Mouse (Mus musculus) embryo, embryonic 11.5 days (tissue): ENCODE measurements at regions not wholly inside any gene's neighbourhood (a gene's known extent, or its start where the extent isn't known, plus 50 kb on each side); places are given as distances from the start of the nearest gene placed in this dataset.

ENCODE experiments used
- DNase-seq: peaks from one replicate; pipeline ENCODE4 v3.0.0-alpha.2; 2012; ENCODE audit warnings: low read depth, low spot score

DNA sequence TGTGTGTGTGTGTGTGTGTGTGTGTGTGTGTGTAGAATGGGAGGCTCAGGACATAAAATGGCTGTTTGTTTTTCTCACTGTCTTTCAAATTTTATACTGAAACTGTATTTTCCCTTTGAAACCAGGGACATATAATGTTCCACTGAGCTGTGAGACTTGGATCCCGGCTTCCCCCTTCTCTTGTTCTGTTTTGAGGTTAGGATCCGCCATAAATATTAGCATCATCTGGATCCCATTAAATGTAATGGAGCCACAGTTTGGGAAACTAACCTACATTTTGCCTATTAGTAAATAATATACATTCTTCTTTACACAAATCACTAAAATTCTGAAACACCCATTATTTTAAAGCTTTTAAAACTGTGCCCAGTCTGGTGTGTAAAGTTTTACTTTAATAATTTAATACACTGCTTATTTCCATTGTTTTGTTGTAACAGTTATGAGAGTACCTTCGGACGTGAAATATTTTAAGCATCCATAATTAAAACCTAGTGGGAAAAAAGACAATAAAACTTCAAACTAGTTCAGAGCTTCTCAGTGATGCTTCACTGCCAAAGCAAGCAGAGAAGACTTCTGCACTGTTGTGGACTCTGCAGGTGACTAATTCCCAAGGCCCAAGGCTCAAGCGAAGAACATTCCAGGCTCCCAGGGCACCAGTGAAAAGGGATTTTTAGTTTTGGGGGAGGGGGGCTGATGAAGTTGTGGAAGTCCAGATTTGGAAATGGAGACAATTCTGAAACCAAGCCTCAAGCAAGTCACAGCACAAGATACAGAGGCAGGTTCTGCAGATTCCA is 684.9 kb downstream of the Fat4 start:
- no peak for DNase-seq

DNA sequence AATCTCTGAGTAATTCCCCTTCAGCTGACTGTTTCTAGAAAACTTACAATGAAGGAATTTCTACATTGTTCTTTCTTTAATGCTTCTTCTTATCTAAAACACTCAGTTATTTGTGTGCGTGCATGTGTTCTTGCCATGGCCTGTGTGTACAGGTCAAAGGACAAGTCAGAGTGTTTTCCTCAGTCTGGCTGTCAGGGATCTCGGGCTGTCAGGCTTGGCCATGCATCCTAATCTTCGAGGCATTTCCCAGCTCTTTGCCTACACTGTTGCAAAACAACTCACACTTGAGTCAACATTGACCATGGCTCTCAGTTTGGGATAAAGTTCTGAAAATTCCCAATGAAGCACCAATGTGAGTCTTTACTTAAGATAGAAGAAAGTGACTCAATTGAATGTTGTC is 688.5 kb downstream of the Fat4 start:
- DNase-seq: no peak

DNA sequence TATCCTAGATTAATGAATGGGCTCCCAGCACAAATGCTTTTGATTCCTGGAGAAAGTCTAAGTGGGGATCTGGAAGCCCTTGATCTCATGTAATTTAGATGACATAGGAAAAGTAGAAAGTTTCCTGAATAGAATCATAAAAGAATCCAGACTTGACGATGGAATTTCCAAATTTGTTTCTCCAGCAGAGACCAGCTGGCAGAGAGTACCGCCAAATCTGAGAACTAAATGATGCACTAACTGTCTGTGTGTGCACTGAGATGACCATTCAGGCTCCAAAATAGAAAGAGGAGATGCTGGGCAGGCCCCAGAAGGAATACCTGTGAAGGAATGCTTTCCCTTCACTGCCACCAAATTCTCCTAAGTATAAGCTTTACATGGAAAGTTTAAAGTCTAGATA is 704.6 kb downstream of the Fat4 start:
- DNase-seq: no peak

DNA sequence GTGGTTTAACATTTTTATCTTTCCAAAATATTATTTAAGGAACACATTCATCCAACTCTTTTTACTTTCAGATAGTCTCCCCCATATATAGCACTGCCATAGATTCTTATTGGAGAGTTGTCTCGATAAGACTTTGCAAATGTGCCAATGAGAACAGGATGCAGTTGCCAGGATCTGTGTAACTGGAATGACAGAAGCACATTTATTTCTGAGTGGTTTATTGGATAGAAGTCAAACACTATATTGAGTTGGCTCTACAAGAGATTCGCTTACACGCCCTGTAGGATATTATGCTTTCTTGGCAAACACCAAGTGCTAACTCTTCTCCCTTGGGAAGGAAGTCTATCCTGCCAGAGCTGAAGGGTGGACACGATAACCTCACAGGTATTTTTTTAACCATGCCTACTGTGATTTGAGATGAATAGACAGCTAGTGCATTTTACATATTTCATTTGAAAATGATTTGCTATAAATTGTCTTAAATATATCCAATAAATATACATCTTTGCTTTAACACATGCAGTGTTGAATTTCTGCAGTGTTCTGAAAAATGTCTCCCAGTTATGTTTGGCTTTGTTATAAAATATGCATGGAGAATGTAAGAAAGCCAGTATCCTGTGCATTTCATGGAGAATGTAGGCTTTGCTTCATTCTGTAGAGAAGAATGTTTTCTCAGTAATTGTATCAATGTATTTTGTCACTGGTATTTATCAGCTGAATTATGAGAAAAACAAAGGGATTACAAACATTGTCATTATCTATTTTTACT is 705.8 kb downstream of the Fat4 start:
- DNase-seq: no peak

DNA sequence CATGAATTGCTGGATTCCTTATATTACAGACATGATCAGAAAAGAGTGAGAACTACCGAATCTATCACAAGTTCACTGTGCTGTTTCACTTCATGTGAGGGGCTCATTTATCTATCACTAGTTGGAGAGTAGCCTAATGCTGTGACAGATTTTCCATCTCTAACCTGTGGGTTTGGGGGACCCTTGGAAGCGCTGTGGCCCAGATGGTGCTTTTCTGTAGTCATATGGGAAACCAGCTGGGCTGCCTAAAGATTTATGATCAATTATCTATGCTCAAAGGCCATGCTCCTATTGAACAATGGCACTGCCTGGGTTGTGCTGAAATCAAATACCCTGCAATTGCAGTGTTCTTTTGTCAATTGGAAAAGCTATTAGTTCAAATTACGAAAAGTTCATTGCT is 723.2 kb downstream of the Fat4 start:
- DNase-seq: no peak

DNA sequence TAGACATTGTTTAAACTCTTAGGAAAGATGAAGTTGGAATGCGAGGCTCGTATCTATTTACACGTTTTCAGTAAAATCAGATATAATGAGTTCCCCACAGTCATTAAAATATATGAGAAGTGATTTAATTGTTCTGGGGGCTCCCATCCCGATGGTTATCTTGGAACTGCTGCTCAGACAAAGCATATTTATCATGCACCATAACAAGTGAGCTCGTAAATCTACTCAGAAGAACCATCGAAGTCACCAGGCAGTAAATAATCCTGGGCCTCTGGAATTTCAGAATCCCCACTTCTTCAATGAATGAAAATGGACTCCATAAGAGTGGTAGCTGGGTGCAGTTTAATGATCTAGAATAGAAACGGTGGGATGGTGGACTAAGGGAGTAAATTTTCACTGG is 725.7 kb downstream of the Fat4 start:
- no peak for DNase-seq

DNA sequence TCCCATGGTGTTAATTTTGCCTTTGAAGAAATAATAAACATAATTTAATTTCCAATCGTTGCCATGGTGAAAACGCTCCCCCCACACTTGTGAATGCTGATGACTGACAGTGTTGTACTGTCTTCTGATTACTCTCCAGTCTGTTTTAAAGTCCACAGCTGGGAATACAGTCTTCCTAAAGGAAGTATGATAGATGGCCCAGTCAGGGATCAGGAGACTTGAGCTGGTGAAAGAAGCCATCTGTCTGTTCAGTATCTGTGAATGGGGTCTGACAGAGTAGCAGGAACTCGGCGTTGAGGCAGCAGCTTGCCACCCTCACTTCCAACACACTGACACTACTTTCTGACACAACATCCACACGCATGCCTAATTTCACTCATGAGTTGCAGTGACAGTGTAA is 751.2 kb downstream of the Fat4 start:
- DNase-seq: no peak

DNA sequence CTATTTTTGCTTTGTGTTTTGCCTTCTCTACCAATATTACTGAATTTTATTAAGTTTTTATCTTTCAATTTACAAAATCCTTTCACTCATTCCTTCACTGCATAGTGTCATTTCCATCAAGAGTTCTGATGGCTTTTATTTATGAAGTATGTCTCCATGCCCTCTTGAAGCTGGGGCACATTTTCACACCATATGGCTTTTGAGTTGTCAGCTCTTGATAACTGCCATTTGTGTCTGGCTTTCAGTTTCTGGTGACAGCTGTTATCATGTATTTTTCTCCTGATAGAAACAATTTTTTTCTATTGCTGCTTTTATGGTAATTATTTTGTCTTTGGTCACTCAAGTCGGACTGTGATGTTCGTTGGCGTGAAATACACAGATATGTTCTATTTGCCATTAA is 756.5 kb downstream of the Fat4 start:
- DNase-seq: no peak

DNA sequence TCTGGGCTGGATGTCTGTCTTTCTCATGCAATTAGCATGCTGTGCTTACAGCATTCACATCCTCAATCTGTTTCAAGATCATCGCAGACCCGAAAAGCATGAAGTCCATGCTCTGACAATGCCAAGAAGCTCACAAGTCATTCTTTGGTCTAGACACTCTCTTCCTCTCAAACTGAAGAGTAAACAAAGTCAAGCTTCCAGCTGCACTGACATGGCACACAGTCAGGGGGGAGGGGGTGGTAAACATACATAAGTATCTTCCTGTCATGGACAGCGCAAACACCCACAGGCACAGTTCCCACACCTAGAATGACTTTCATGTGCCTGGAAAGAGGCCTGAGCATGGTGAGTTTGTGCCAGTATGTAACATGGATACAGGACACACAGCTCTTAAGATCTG is 780.1 kb downstream of the Fat4 start:
- DNase-seq: no peak

DNA sequence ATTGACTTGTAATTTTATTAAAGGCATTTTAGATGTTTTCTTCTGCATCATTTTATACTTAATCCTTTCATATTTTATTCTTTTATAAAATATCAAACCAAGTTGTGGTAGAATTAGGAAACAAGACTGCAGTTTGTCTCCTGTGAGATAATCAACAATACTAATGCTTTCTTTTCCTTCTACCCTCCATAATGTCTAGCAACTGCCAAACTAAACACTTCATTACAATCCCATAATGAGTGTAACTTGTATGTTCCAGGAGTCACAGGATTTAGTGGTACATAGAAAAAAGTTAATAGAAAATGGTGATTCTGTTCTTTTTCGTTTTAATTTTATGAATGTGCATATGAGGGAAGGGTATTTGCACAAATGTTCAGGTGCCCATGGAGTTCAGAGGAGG is 782.4 kb downstream of the Fat4 start:
- DNase-seq: no peak

DNA sequence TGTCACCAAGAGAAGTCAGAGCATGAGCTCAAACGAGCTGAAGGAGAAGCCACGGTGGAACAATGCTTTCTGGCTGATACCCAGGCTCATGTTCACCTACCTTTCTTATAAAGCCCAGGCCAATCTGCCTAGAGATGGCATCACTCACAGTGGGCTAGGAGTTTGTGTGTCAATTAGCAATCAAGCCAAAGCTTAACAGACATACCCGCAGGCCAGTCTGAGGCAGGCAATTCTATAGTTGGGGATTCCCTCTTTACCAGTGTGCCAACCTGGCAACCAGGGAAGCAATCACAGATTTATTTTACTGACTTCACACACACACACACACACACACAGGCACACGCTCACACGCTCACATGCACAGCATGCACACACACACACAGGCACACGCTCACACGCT is 787.3 kb downstream of the Fat4 start:
- no peak for DNase-seq

DNA sequence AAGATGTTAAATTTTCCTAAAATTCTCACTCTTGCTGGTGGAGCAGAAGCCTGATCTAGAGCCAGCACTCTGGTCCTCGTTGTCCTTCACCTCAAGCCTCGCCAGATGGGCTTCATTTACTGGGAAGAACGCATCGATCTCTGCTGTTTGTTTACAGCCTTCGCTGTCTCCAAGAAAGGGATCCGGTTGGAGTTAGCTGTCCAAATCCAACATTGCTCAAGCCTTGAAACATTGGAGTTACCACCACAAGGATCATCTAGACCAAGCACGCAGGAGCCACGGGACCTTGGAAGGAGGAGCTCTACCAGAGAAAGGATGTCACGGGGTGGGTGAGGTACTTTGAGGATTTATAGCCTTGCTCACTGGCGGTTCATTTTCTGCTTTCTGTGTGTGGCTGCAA is 788.2 kb downstream of the Fat4 start:
- DNase-seq: no peak

DNA sequence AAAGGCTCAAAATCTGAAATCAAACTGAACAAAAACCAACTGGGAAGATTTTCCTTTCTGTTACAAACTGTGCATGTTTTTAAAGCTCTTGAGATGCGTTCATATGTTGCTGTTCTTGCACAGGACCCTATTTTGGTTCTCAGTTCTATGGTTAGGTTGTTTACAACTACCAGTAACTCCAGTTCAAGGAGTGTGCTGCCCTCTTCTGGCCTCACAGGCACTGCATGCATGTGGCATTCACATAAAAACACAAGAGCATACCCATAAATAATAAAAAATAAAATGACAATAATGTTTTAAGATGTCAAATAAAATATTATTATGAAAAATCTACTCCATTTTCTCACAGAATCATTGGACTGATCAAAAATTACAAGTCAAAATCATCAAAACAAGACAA is 818.9 kb downstream of the Fat4 start:
- no peak for DNase-seq

DNA sequence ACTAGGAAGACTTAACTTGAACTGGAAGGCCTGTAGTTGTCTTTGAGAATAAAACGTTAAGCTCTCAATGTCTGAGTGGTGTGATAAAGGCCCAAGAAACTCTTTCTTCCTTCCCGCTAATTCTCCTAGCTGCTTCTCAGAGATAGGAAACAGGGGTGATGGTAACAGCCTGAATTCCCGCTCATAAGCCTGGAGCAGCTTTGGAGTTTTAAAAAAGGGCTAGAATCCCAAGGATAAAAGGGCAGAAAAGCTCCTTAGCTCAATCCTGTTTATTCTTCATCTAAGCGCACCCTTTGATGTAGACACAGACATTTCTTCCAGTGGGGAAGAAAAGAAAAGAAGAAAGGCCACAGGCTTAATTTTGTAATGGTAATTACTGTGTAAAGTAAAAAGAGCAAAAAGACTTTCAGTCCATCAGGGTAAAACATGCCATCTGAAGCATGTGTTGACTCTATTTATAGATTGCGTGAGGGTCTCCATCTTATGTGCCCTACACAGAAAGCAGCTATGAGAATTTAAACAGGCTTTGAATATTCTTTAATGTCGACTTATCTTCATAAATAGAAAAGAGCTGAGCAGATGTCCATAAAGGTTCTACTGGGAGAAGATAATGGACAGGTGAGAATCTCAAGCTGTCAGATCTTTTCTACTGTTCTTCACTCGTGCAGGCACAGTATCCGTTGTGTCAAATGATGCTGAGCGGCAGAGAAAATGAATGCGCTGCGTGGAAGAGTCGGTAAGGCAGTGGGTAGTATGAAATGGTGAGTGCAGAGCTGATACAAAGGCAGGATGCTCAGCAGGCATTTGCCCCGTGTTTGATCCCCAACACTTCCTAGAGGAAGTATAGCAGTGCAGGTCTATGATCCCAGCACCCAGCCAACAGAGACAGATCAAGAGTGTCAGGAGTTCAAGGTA is 818.0 kb upstream of the Intu start:
- DNase-seq: no peak

DNA sequence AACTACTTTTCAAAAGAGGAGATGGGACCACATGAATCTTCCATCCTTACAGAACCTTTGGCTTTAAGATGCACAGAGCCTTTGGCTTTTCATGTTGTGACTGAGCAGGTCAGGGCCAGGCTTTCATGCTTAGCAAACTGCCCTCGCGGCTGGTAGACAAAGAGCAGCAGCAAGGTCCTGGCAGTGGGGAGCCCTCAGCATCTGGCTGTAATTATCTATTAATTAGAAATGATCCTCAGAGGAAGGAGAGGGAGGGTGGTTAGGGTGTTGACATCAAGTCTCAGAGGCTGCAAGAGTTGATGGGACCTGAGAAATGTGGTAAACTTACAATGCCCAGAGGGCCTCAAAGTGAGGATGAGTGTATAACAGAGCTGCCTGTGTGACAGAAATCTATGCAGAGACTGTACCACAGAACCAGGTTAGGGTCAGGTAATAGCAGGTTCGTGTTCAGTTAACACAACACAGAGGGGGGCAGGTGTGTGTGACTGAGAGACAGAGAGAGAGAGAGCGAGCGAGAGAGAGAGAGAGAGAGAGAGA is 817.0 kb upstream of the Intu start:
- DNase-seq: no peak

DNA sequence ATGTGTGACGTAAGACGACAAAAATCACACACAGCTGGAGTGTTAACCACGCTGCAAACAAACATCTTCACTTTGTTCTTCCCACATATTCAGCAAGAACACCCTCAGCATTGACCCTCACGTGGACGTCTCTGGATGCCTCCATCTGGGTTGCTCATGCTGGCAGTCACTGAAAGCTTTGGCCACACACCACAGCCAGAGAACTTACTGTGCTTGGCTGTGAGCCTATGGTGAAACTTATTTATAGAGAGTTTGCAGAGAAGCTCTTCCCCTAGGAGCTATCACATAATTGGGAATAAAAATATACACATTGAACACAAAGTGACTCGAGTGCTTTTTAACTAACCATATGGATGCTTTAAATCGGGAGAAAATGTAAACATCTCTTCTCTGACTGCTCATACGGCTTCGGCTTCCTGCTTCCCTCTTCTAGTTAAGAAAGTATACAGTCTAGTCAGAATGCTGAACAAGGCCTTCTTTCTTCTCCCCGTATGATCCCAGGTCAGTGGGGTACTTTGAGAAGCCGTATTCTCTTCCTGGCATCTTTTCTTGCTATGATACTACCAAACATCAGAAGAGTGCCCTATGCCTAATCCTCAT is 812.0 kb upstream of the Intu start:
- no peak for DNase-seq

DNA sequence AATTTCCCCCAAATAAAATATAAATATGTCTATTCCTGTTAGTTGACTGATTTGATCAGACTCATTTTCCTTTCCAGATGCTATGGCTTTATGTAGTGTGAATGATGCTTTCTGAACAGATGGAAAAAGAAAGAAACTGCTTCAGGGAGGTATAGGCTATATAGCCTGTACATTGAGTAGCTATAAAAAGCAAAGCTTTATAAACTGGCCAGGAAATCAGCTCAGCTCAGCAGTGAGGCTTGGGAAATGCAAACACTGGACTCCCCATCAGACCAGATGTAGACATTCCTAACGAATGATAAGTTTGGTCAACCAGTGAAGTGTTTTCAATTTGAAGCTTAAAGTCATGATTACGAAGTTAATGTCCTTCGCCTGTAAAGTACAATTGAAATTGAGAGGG is 805.3 kb upstream of the Intu start:
- no peak for DNase-seq

DNA sequence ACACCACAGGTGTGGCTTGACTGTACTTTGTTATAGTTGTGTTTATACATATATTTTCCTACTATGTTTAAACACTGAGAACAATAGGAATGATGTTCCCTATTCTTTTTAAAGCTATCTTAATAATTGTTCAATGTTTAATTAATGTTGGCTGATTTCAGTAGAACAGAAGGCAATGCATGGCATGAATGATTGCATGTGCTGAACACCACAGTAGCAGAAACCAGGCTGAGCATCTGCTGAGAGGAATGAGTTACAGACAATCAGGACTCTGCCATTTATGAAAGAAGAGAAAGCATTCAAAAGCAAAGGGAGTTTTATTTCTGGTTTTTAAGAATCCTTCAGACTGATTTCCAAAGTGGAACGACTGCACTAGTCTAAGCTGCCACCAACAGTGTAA is 794.4 kb upstream of the Intu start:
- no peak for DNase-seq

DNA sequence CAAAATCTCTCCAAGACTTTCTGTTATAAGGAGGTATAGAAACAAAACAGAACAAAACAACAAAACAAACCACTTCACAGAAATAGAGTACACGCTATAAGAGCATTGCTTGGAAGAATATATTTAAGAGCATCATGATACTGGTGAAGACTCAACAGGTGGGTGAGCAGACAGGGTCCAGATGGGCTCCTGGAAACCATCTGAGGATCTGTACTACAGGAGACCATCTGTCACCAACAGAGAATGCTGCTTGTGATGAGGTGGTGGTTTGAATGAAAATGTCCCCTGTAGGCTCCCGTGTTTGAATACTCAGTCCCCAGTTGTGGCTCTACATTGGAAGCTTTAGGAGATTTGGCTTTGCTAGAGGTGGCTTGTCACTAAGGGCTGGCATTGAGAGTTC is 785.1 kb upstream of the Intu start:
- DNase-seq: no peak

DNA sequence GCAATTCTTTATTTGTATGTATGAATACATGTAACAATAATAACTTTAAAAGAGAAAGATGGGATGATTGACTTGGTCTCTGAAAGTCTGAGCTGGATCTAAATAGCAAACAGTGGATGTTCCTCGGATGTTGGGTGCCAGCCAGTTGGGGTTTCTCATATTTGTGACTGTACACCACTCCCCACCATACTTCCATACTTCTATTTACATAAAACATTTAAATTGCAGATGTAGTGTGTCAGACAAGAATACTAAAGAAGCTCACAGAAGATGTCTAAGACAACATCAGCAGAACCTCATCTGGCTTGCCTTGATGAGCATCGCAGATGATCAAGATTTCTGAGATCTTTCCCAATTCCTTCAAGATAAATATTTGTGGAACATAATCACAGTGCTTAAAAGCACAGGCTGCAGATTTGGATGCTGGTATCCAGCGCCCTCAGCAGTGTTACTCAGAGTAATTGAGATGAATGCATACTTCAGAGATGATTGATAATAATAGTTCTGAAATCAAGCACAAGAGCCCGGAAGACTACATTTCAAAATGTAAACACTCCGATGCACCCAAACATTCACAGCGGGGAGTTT is 762.0 kb upstream of the Intu start:
- no peak for DNase-seq
